Mouse (Mus musculus): ENCODE data around the gene Olfr773. TPM values are rescaled to one million over a fixed set of nuclear protein-coding genes. Genes with fewer than 3 reads are reported as not detected.
"Not testable (repeated sequence)": the region's sequence is repeated elsewhere in the genome, so short reads cannot be mapped to it uniquely, and the experiment has no call there.

Olfr773 gene
- not detected in 2 replicates for polyA plus RNA-seq (2015; fragmentation: Nextera tagmentation; extraction: Ambion mirVana)

DNA sequence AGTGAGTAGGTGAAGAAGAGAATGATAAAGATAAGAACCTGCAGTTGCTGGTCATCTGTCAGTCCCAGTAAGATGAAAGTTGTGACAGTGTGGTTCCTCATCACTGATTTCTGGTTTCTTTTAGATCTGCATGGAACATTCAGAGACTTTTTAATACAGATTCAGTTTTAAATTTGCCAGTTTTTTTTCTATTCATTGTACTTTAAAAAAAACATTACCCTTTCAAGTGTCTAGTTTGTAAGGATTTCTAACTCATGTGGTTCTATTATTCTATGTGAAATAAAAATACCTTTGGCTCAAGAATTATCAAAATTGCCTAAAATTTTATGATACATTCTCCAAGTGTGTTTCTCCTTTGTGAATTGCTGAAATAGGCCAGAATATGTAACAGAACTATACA, at the start of gene Olfr773:
TSS of gene Olfr773 (minus strand) at position 101 of the 400 bp plus-strand sequence.
- not testable (repeated sequence) for H3K9ac ChIP-seq (ENCODE audit: low read depth, low read length); H3K4me1 ChIP-seq (ENCODE audit: control insufficient read depth, low read depth, low read length); H3K4me3 ChIP-seq (ENCODE audit: low read depth, low read length); H3K36me3 ChIP-seq (ENCODE audit: control insufficient read depth, insufficient read depth); H3K9me3 ChIP-seq (replicated peaks; ENCODE audit: control insufficient read depth, low read length); ATAC-seq (ENCODE audit: low read depth); H3K27me3 ChIP-seq (ENCODE audit: control insufficient read depth, insufficient read depth, low read depth, low read length); H3K4me2 ChIP-seq (ENCODE audit: low read depth, low read length); H3K27ac ChIP-seq (ENCODE audit: low read length)

DNA sequence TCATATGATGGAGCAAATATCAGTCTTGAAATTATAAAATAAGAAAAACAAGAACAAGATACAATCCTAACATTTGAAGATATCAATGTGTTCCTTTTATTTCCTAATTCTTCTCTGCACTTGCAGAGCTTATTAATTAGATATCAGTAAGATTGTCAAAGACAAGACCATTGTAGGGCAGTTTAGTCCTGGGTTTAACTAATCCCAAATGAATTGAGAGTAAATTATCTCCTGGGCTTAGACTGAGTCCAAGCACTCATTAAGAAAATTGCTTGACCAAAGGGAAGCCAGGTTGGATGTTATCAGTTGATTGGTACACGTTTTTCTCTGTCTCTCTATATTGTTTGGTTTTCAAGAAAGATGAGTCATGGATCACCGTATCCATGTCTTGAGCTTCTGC, 48.7 kb upstream of the Olfr773 start, which contains the start of gene Olfr774:
TSS of gene Olfr774 (plus strand) at position 301 of the 400 bp plus-strand sequence.
- H3K4me1 ChIP-seq (ENCODE audit: control insufficient read depth, low read depth, low read length): no peaks in the 10 kb centered on the region
- H3K9me3 ChIP-seq (replicated peaks; ENCODE audit: control insufficient read depth, low read length): peaks cover 3% of the 10 kb centered on the region; the same call in 1 of the 2 replicates
- 47% methylated on average over 2 of the region's 2 CpGs for WGBS (ENCODE audit: insufficient replicate concordance)
- H3K4me2 ChIP-seq (ENCODE audit: low read depth, low read length): no peak within 1 kb of the TSS
- H3K27ac ChIP-seq (ENCODE audit: low read length): no peak within 1 kb of the TSS
- ATAC-seq (ENCODE audit: low read depth): no peak
- H3K9ac ChIP-seq (ENCODE audit: low read depth, low read length): no peak within 1 kb of the TSS
- H3K36me3 ChIP-seq (ENCODE audit: control insufficient read depth, insufficient read depth): no peaks in the 10 kb centered on the region
- no peak within 1 kb of the TSS for H3K4me3 ChIP-seq (ENCODE audit: low read depth, low read length)
- H3K27me3 ChIP-seq (ENCODE audit: control insufficient read depth, insufficient read depth, low read depth, low read length): no peaks in the 10 kb centered on the region

DNA sequence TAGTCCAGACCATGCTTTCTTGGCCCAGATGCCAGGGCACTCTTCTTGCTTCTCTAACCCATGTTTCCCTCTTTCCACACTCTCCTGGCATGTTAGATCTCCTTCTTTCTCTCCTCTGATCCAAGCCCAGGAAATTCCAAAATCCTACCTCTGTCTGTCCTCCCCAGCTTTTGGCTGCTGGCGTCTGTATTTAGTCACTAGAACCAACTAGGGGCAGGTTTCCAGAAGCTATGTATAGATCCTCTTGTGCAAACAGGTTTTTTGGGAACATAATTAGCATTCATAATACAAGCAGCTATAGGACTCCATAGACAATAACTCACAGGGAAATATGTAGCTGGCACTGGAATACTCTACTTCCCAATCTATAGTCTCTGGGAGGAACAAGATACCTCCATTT, 43.5 kb upstream of the Olfr773 start:
- H3K4me3 ChIP-seq (ENCODE audit: low read depth, low read length): no peak overlapping the region
- 50% methylated on average over 1 of the region's 1 CpGs for WGBS (ENCODE audit: insufficient replicate concordance)
- no peak for ATAC-seq (ENCODE audit: low read depth)
- no peak overlapping the region for H3K9ac ChIP-seq (ENCODE audit: low read depth, low read length)
- H3K4me1 ChIP-seq (ENCODE audit: control insufficient read depth, low read depth, low read length): no peaks in the 10 kb centered on the region
- no peak overlapping the region for H3K27ac ChIP-seq (ENCODE audit: low read length)
- no peaks in the 10 kb centered on the region for H3K36me3 ChIP-seq (ENCODE audit: control insufficient read depth, insufficient read depth)
- no peak overlapping the region for H3K4me2 ChIP-seq (ENCODE audit: low read depth, low read length)
- peaks cover 5% of the 10 kb centered on the region for H3K9me3 ChIP-seq (replicated peaks; ENCODE audit: control insufficient read depth, low read length)
- H3K27me3 ChIP-seq (ENCODE audit: control insufficient read depth, insufficient read depth, low read depth, low read length): no peaks in the 10 kb centered on the region

DNA sequence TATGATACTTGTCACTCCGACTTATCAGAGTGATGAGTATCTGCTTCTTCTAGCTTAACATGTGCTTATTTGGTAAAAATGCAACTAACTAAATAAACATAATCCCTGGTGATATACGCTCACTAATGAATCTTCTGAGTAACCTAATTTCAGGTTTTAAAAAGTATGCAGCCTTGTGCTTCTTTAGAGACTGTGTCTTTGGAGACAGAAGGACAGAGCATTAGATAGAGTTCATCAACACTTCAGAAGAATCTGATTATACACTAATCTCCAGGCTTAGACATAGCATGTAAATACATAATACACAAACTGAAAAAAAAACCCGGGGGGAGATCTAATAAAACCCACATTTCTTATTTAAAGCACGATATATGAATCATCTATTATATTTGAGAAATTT, 9.4 kb downstream of the Olfr773 start, which contains the start of gene Olfr772:
TSS of gene Olfr772 (minus strand) at position 101 of the 400 bp plus-strand sequence.
- H3K9me3 ChIP-seq (replicated peaks; ENCODE audit: control insufficient read depth, low read length); H3K4me3 ChIP-seq (ENCODE audit: low read depth, low read length); H3K9ac ChIP-seq (ENCODE audit: low read depth, low read length); H3K27ac ChIP-seq (ENCODE audit: low read length); H3K36me3 ChIP-seq (ENCODE audit: control insufficient read depth, insufficient read depth); H3K4me1 ChIP-seq (ENCODE audit: control insufficient read depth, low read depth, low read length); H3K27me3 ChIP-seq (ENCODE audit: control insufficient read depth, insufficient read depth, low read depth, low read length); ATAC-seq (ENCODE audit: low read depth); H3K4me2 ChIP-seq (ENCODE audit: low read depth, low read length): not testable (repeated sequence)
- 59% methylated on average over 3 of the region's 4 CpGs for WGBS (ENCODE audit: insufficient replicate concordance)

DNA sequence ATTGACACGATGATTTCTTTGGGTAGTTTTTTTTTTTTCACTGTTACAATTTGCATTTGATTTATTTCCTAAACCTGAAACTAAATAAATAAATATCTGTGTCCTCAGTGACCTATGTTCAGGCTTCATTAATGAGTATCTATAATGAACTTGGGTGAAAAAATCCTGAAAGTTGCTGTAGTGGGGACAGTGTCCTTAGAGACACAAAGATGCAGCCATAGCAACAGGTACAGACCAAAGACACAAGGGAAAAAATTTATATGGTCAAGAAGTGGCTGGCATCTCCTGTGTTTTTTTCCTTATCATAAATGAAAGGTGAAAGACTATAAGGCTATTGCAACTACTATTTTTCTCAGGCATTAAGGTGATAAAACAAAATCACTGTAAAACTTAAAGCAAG, 22.6 kb downstream of the Olfr773 start, which contains the start of gene Olfr771:
TSS of gene Olfr771 (minus strand) at position 101 of the 400 bp plus-strand sequence.
- Histone ChIP-seq H3K9ac (ENCODE audit: low read depth, low read length) (no peak within 1 kb of the TSS), H3K4me3 (ENCODE audit: low read depth, low read length) (no peak within 1 kb of the TSS), H3K27me3 (ENCODE audit: control insufficient read depth, insufficient read depth, low read depth, low read length) (no peaks in the 10 kb centered on the region), H3K9me3 (replicated peaks; ENCODE audit: control insufficient read depth, low read length) (no peaks in the 10 kb centered on the region), H3K4me1 (ENCODE audit: control insufficient read depth, low read depth, low read length) (no peaks in the 10 kb centered on the region), H3K36me3 (ENCODE audit: control insufficient read depth, insufficient read depth) (no peaks in the 10 kb centered on the region), H3K4me2 (ENCODE audit: low read depth, low read length) (no peak within 1 kb of the TSS), H3K27ac (ENCODE audit: low read length) (no peak within 1 kb of the TSS)
- 67% methylated on average over 1 of the region's 1 CpGs for WGBS (ENCODE audit: insufficient replicate concordance)
- no peak for ATAC-seq (ENCODE audit: low read depth)

DNA sequence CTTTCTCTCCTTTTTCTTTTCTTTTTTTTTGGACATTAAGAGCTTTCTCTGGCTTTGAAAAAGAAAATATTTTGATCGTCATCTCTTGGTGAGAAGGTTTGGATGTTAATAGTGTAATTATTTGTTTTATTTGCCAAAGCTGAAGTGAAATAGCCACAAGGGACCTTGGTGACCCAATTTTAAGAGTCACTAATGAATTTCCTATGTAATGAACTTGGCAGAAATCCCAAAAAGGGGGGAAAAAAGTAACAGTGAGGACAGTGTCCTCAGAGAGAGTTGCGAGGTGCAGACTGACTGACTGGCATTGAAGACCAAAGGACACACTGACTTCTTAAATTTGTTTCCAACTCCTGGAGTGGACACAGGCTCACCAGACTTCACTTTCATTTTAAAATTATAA, 48.3 kb downstream of the Olfr773 start, which contains the start of gene Olfr770:
TSS of gene Olfr770 (minus strand) at position 101 of the 400 bp plus-strand sequence.
- no peaks in the 10 kb centered on the region for H3K27me3 ChIP-seq (ENCODE audit: control insufficient read depth, insufficient read depth, low read depth, low read length)
- 77% methylated on average over 2 of the region's 2 CpGs for WGBS (ENCODE audit: insufficient replicate concordance)
- no peak within 1 kb of the TSS for H3K9ac ChIP-seq (ENCODE audit: low read depth, low read length)
- no peaks in the 10 kb centered on the region for H3K4me1 ChIP-seq (ENCODE audit: control insufficient read depth, low read depth, low read length)
- H3K36me3 ChIP-seq (ENCODE audit: control insufficient read depth, insufficient read depth): no peaks in the 10 kb centered on the region
- ATAC-seq (ENCODE audit: low read depth): no peak
- H3K9me3 ChIP-seq (replicated peaks; ENCODE audit: control insufficient read depth, low read length): no peaks in the 10 kb centered on the region
- H3K4me2 ChIP-seq (ENCODE audit: low read depth, low read length): no peak within 1 kb of the TSS
- no peak within 1 kb of the TSS for H3K27ac ChIP-seq (ENCODE audit: low read length)
- H3K4me3 ChIP-seq (ENCODE audit: low read depth, low read length): no peak within 1 kb of the TSS

Other genes starting within 250 kb of the Olfr773 start
- gene Mettl7b, start 226.4 kb downstream of the Olfr773 start, polyA plus RNA-seq (2015; fragmentation: Nextera tagmentation; extraction: Ambion mirVana): 0.22 TPM in 1 of 2 replicates, not detected in the other
- gene Olfr9, start 198.0 kb downstream of the Olfr773 start, polyA plus RNA-seq (2015; fragmentation: Nextera tagmentation; extraction: Ambion mirVana): not detected in 2 replicates
- not detected in 2 replicates for gene Olfr763, start 176.6 kb downstream of the Olfr773 start, polyA plus RNA-seq (2015; fragmentation: Nextera tagmentation; extraction: Ambion mirVana)
- gene Olfr764-ps1, start 147.5 kb downstream of the Olfr773 start, polyA plus RNA-seq (2015; fragmentation: Nextera tagmentation; extraction: Ambion mirVana): not detected in 2 replicates
- gene Olfr765, start 137.4 kb downstream of the Olfr773 start, polyA plus RNA-seq (2015; fragmentation: Nextera tagmentation; extraction: Ambion mirVana): not detected in 2 replicates
- not detected in 2 replicates for gene Olfr766-ps1, start 118.4 kb downstream of the Olfr773 start, polyA plus RNA-seq (2015; fragmentation: Nextera tagmentation; extraction: Ambion mirVana)
- not detected in 2 replicates for gene Olfr767, start 104.5 kb downstream of the Olfr773 start, polyA plus RNA-seq (2015; fragmentation: Nextera tagmentation; extraction: Ambion mirVana)
- gene Olfr768, start 88.0 kb downstream of the Olfr773 start, polyA plus RNA-seq (2015; fragmentation: Nextera tagmentation; extraction: Ambion mirVana): not detected in 2 replicates
- not detected in 2 replicates for gene Olfr769, start 69.6 kb downstream of the Olfr773 start, polyA plus RNA-seq (2015; fragmentation: Nextera tagmentation; extraction: Ambion mirVana)
- not detected in 2 replicates for gene Olfr770, start 48.4 kb downstream of the Olfr773 start, polyA plus RNA-seq (2015; fragmentation: Nextera tagmentation; extraction: Ambion mirVana)
- gene Olfr771, start 22.7 kb downstream of the Olfr773 start, polyA plus RNA-seq (2015; fragmentation: Nextera tagmentation; extraction: Ambion mirVana): not detected in 2 replicates
- not detected in 2 replicates for gene Olfr772, start 9.5 kb downstream of the Olfr773 start, polyA plus RNA-seq (2015; fragmentation: Nextera tagmentation; extraction: Ambion mirVana)
- gene Olfr774, start 48.8 kb upstream of the Olfr773 start, polyA plus RNA-seq (2015; fragmentation: Nextera tagmentation; extraction: Ambion mirVana): not detected in 2 replicates
- not detected in 2 replicates for gene Olfr775, start 61.0 kb upstream of the Olfr773 start, polyA plus RNA-seq (2015; fragmentation: Nextera tagmentation; extraction: Ambion mirVana)
- gene Olfr776, start 71.7 kb upstream of the Olfr773 start, polyA plus RNA-seq (2015; fragmentation: Nextera tagmentation; extraction: Ambion mirVana): not detected in 2 replicates
- not detected in 2 replicates for gene Olfr777, start 84.1 kb upstream of the Olfr773 start, polyA plus RNA-seq (2015; fragmentation: Nextera tagmentation; extraction: Ambion mirVana)
- gene Olfr780, start 130.7 kb upstream of the Olfr773 start, polyA plus RNA-seq (2015; fragmentation: Nextera tagmentation; extraction: Ambion mirVana): not detected in 2 replicates
- gene Olfr781, start 141.4 kb upstream of the Olfr773 start, polyA plus RNA-seq (2015; fragmentation: Nextera tagmentation; extraction: Ambion mirVana): not detected in 2 replicates
- gene Olfr782, start 161.4 kb upstream of the Olfr773 start, polyA plus RNA-seq (2015; fragmentation: Nextera tagmentation; extraction: Ambion mirVana): not detected in 2 replicates
- 0.04 TPM in 1 of 2 replicates, not detected in the other for gene Olfr784, start 196.7 kb upstream of the Olfr773 start, polyA plus RNA-seq (2015; fragmentation: Nextera tagmentation; extraction: Ambion mirVana)
- gene Olfr785, start 218.0 kb upstream of the Olfr773 start, polyA plus RNA-seq (2015; fragmentation: Nextera tagmentation; extraction: Ambion mirVana): not detected in 2 replicates
- gene Olfr786, start 239.9 kb upstream of the Olfr773 start, polyA plus RNA-seq (2015; fragmentation: Nextera tagmentation; extraction: Ambion mirVana): not detected in 2 replicates

All from liver, embryonic 16.5 days (tissue).